Mouse (Mus musculus) CH12.LX (cell line): ENCODE results near the gene Tmem214. TPM values are rescaled to one million over a fixed set of nuclear protein-coding genes. Genes with fewer than 3 reads are reported as not detected.

Experiments used
- DNase-seq: peaks from one replicate; pipeline ENCODE4 v3.0.0-alpha.2; 2013; ENCODE audit errors: extremely low read depth
- H3K27ac ChIP-seq: 2 replicates; pipeline ENCODE4 v1.5.1; 2012; ENCODE audit warnings: low read depth, mild to moderate bottlenecking, control low read depth, moderate library complexity; ENCODE audit not compliant: insufficient read depth
- H3K27me3 ChIP-seq: replicated peaks from 2 replicates; pipeline ENCODE3; 2012; ENCODE audit warnings: inconsistent platforms
- H3K36me3 ChIP-seq, 2 experiments: replicated peaks in 1 of 2; 2 replicates each; pipeline versions ENCODE3 to v1.6.1; 2012; ENCODE audit warnings: inconsistent platforms in 1 of 2, low read length in 1 of 2, mild to moderate bottlenecking in 1 of 2, mixed read lengths in 1 of 2, moderate library complexity in 1 of 2; ENCODE audit not compliant: control insufficient read depth in 1 of 2, insufficient read depth in 1 of 2
- H3K4me1 ChIP-seq, 2 experiments: 2 replicates each; pipeline ENCODE4 v1.6.1; 2012; ENCODE audit warnings: inconsistent platforms in 1 of 2, moderate library complexity in 1 of 2; ENCODE audit not compliant: insufficient read depth in 2 of 2, control insufficient read depth in 1 of 2
- H3K4me2 ChIP-seq: 2 replicates; pipeline ENCODE4 v1.6.1; 2012; ENCODE audit warnings: low read depth, mild to moderate bottlenecking, control low read depth; ENCODE audit not compliant: poor library complexity, insufficient read depth, severe bottlenecking
- H3K4me3 ChIP-seq, 3 experiments: fragments of 150-350 bp in 1 of 3; sonication (generic) in 1 of 3; replicated peaks in 1 of 3; 2 replicates each; pipeline versions ENCODE3 to v1.5.1; 2011 to 2012; ENCODE audit warnings: low read depth in 2 of 3, low read length in 2 of 3, mild to moderate bottlenecking in 2 of 3, moderate library complexity in 2 of 3, control low read depth in 1 of 3, improper control_type of control experiment in 1 of 3, inconsistent platforms in 1 of 3, mixed read lengths in 1 of 3; ENCODE audit not compliant: poor library complexity in 1 of 3
- H3K79me2 ChIP-seq: replicated peaks from 2 replicates; pipeline ENCODE4 v1.6.1; 2012; ENCODE audit warnings: mild to moderate bottlenecking, moderate library complexity; ENCODE audit not compliant: control insufficient read depth, poor library complexity, insufficient read depth, severe bottlenecking; ENCODE audit errors: extremely low read depth
- H3K9ac ChIP-seq: 2 replicates; pipeline ENCODE4 v1.6.1; 2012; ENCODE audit warnings: low read depth, mild to moderate bottlenecking, control low read depth, moderate library complexity; ENCODE audit not compliant: insufficient read depth
- H3K9me3 ChIP-seq: replicated peaks from 2 replicates; pipeline ENCODE3; 2012; ENCODE audit warnings: low read length, inconsistent platforms, mixed read lengths
- CTCF ChIP-seq, 2 experiments: IDR thresholded peaks in 1 of 2; conservative IDR thresholded peaks in 1 of 2; 2 replicates each; pipeline ENCODE4 v1.5.1; 2011 to 2012; ENCODE audit warnings: low read depth in 2 of 2, low read length in 2 of 2, improper control_type of control experiment in 1 of 2, inconsistent platforms in 1 of 2, mild to moderate bottlenecking in 1 of 2, moderate library complexity in 1 of 2
- E2F4 ChIP-seq: IDR thresholded peaks from 2 replicates; pipeline ENCODE4 v1.6.1; 2011; ENCODE audit warnings: low read depth, low read length, improper control_type of control experiment; ENCODE audit not compliant: insufficient replicate concordance
- ETS1 ChIP-seq: conservative IDR thresholded peaks from 2 replicates; pipeline ENCODE4 v1.6.1; 2012; ENCODE audit warnings: low read depth, mild to moderate bottlenecking, inconsistent platforms, low read length, improper control_type of control experiment, moderate library complexity
- HCFC1 ChIP-seq: IDR thresholded peaks from 2 replicates; pipeline ENCODE4 v1.6.1; 2012; ENCODE audit warnings: low read depth, mild to moderate bottlenecking, inconsistent platforms, low read length, improper control_type of control experiment
- IRF4 ChIP-seq: IDR thresholded peaks from 2 replicates; pipeline ENCODE4 v1.6.1; 2014; ENCODE audit warnings: low read depth, mild to moderate bottlenecking, inconsistent platforms, low read length, improper control_type of control experiment
- JUN ChIP-seq: IDR thresholded peaks from 2 replicates; pipeline ENCODE4 v1.6.1; 2011; ENCODE audit warnings: low read depth, mild to moderate bottlenecking, low read length, improper control_type of control experiment, moderate library complexity; ENCODE audit not compliant: insufficient read depth
- KAT2A ChIP-seq: IDR thresholded peaks from 2 replicates; pipeline ENCODE4 v1.6.1; 2012; ENCODE audit warnings: low read length, improper control_type of control experiment, inconsistent platforms; ENCODE audit not compliant: insufficient replicate concordance
- MAZ ChIP-seq: IDR thresholded peaks from 2 replicates; pipeline ENCODE4 v1.6.1; 2012; ENCODE audit warnings: low read depth, mild to moderate bottlenecking, inconsistent platforms, low read length, improper control_type of control experiment, moderate library complexity
- NELFE ChIP-seq: IDR thresholded peaks from 2 replicates; pipeline ENCODE4 v1.6.1; 2011; ENCODE audit warnings: low read depth, low read length, improper control_type of control experiment
- POLR2AphosphoS2 ChIP-seq: IDR thresholded peaks from 2 replicates; pipeline ENCODE4 v1.6.1; 2011; ENCODE audit warnings: low read depth, low read length, improper control_type of control experiment
- RAD21 ChIP-seq: IDR thresholded peaks from 2 replicates; pipeline ENCODE4 v1.6.1; 2011; ENCODE audit warnings: low read depth, mild to moderate bottlenecking, low read length, improper control_type of control experiment, moderate library complexity
- SIN3A ChIP-seq: IDR thresholded peaks from 2 replicates; pipeline ENCODE4 v1.6.1; 2012; ENCODE audit warnings: low read length, improper control_type of control experiment, inconsistent platforms
- TCF12 ChIP-seq: IDR thresholded peaks from 2 replicates; pipeline ENCODE4 v1.6.1; 2014; ENCODE audit warnings: low read depth, mild to moderate bottlenecking, inconsistent platforms, low read length, improper control_type of control experiment
- UBTF ChIP-seq: IDR thresholded peaks from 2 replicates; pipeline ENCODE4 v1.6.1; 2012; ENCODE audit warnings: low read depth, mild to moderate bottlenecking, inconsistent platforms, low read length, improper control_type of control experiment, moderate library complexity
- ZKSCAN1 ChIP-seq: IDR thresholded peaks from 2 replicates; pipeline ENCODE4 v1.6.1; 2012; ENCODE audit warnings: low read depth, inconsistent platforms, low read length, improper control_type of control experiment, borderline replicate concordance
- dilution Hi-C: fragments of 300-500 bp; cut with MboI; formaldehyde crosslinking; loops from 2 replicates; pipeline ENCODE4 v1.14.3; 2020; ENCODE audit warnings: low sequenced_read_pairs; ENCODE audit not compliant: extremely low pct_unique_long_range_greater_than_20kb, extremely low pct_ligation_motif_present
- in situ Hi-C: fragments of 300-500 bp; cut with MboI; formaldehyde crosslinking; loops from 3 replicates; pipeline ENCODE4 v1.14.3; 2019; ENCODE audit warnings: low sequenced_read_pairs, low pct_ligation_motif_present, low pct_unique_long_range_greater_than_20kb, mixed read lengths
- polyA plus RNA-seq: library from polyadenylated mRNA; unstranded; fragments of >175 nt; gene quantifications from 2 replicates; pipeline ENCODE4 v1.2.1, GENCODE M21; 2012; ENCODE audit warnings: low read depth; ENCODE audit not compliant: insufficient read length
- total RNA-seq, 2 experiments: library from RNA; depleted of rRNA; stranded (reverse); fragments of 300-350 nt in 1 of 2; fragments of >200 nt in 1 of 2; gene quantifications; 2 replicates each; pipeline ENCODE4 v1.2.3; 2012 to 2014

Tmem214 gene
- total and polyA plus RNA-seq, 3 experiments = 28.3 to 35.3 (median 31.9) TPM

GRCm38 (mm10) chr5:30872574-30872973 is 4.8 kb downstream of the Tmem214 start:
- no peak overlapping the region for H3K4me3 ChIP-seq
- no peak overlapping the region for H3K27ac ChIP-seq
- TF ChIP-seq RAD21 = no peak
- no peak for TF ChIP-seq E2F4
- TF ChIP-seq UBTF = no peak
- TF ChIP-seq JUN = no peak
- no peak for TF ChIP-seq NELFE
- TF ChIP-seq TCF12 = no peak
- TF ChIP-seq ETS1 = no peak
- no peak for TF ChIP-seq ZKSCAN1
- no peak overlapping the region for H3K4me2 ChIP-seq
- dilution Hi-C loops = no loop called here
- H3K9me3 ChIP-seq = no peaks in the 10 kb centered on the region
- no peak overlapping the region for H3K9ac ChIP-seq
- DNase-seq = no peak
- peaks cover 9% of the 10 kb centered on the region for H3K79me2 ChIP-seq
- H3K36me3 ChIP-seq = peaks cover 60 to 69% of the 10 kb centered on the region in 2 experiments
- in situ Hi-C loops = no loop called here
- H3K4me1 ChIP-seq = peaks cover 0 to 23% of the 10 kb centered on the region in 2 experiments; a peak in 2 of 4 replicates
- H3K27me3 ChIP-seq = no peaks in the 10 kb centered on the region

- Histone ChIP-seq H3K9me3 (no peaks in the 10 kb centered on the region), H3K9ac (no peak overlapping the region), H3K36me3 (peaks cover 60 to 83% of the 10 kb centered on the region in 2 experiments), H3K4me1 (peaks cover 0 to 10% of the 10 kb centered on the region in 2 experiments; a peak in 2 of 4 replicates), H3K4me3 (no peak overlapping the region), H3K27ac (no peak overlapping the region), H3K4me2 (no peak overlapping the region), H3K27me3 (no peaks in the 10 kb centered on the region), H3K79me2 (peaks cover 9% of the 10 kb centered on the region)
- in situ Hi-C loops = no loop called here
- dilution Hi-C loops = no loop called here
- TF ChIP-seq CTCF (conservative IDR thresholded peaks at IDR 0.05 in 1 of 2, IDR thresholded peaks at IDR 0.05 in 1 of 2; ENCODE audit: low read depth in 2 of 2, low read length in 2 of 2) (no peak), ZKSCAN1 (no peak), RAD21 (no peak), JUN (no peak), UBTF (no peak), HCFC1 (no peak), TCF12 (no peak), MAZ (no peak), POLR2AphosphoS2 (no peak), IRF4 (no peak), SIN3A (no peak), NELFE (no peak), KAT2A (no peak)
- DNase-seq = no peak
These were observed 6.6 kb downstream of the Tmem214 start for GRCm38 (mm10) chr5:30874365-30874764.
